Mouse (Mus musculus) forebrain, embryonic 14.5 days (tissue): ENCODE measurements around the gene Als2cr12. TPM values are rescaled to one million over a fixed set of nuclear protein-coding genes. Genes with fewer than 3 reads are reported as not detected.
"Not testable (repeated sequence)": the region's sequence is repeated elsewhere in the genome, so short reads cannot be mapped to it uniquely, and the experiment has no call there.

Experiments used
- ATAC-seq: fragments of 200-750 bp; cut with Nextera tagmentation; 2 replicates; pipeline ENCODE4 v1.8.0; 2017; ENCODE audit warnings: mild to moderate bottlenecking, moderate library complexity
- DNase-seq: peaks from one replicate; pipeline ENCODE4 v3.0.0-alpha.2; 2015; ENCODE audit warnings: low spot score
- H3K27ac ChIP-seq: fragments of 300-500 bp; sonication (generic); 2 replicates; pipeline ENCODE4 v1.5.1; 2014; ENCODE audit warnings: low read depth, mild to moderate bottlenecking, control low read depth, low read length, moderate library complexity
- H3K27me3 ChIP-seq: fragments of 300-500 bp; sonication (generic); replicated peaks from 2 replicates; pipeline ENCODE4 v1.6.1; 2014; ENCODE audit warnings: low read length, control low read depth, mixed read lengths; ENCODE audit not compliant: control insufficient read depth, insufficient read depth
- H3K36me3 ChIP-seq: fragments of 300-500 bp; sonication (generic); 2 replicates; pipeline ENCODE4 v1.6.1; 2014; ENCODE audit warnings: low read length, control low read depth; ENCODE audit not compliant: control insufficient read depth, insufficient read depth
- H3K4me1 ChIP-seq: fragments of 300-500 bp; sonication (generic); 2 replicates; pipeline ENCODE4 v1.6.1; 2014; ENCODE audit warnings: antibody characterized with exemption, low read length, control low read depth; ENCODE audit not compliant: control insufficient read depth, insufficient read depth
- H3K4me2 ChIP-seq: fragments of 300-500 bp; sonication (generic); 2 replicates; pipeline ENCODE4 v1.6.1; 2014; ENCODE audit warnings: mild to moderate bottlenecking, control low read depth, low read length
- H3K4me3 ChIP-seq: fragments of 300-500 bp; sonication (generic); 2 replicates; pipeline ENCODE4 v1.5.1; 2014; ENCODE audit warnings: low read depth, low read length, control low read depth
- H3K9ac ChIP-seq: fragments of 300-500 bp; sonication (generic); 2 replicates; pipeline ENCODE4 v1.6.1; 2014; ENCODE audit warnings: mild to moderate bottlenecking, low read length, control low read depth, moderate library complexity
- H3K9me3 ChIP-seq: fragments of 300-500 bp; sonication (generic); replicated peaks from 2 replicates; pipeline ENCODE4 v1.6.1; 2016; ENCODE audit warnings: low read length, control low read depth, mixed read lengths; ENCODE audit not compliant: control insufficient read depth
- WGBS: fragments of 180-500 bp; shearing (Covaris S2); extraction: QIAGEN DNeasy Blood & Tissue Kit; methylation state at CpG from one replicate; pipeline ENCODE4 v1.1.7; 2014; 5-methylcytosine and 5-hydroxymethylcytosine counted together
- polyA plus RNA-seq: library from polyadenylated mRNA; unstranded; fragments of >200 nt; fragmentation: Nextera tagmentation; extraction: Ambion mirVana; gene quantifications from 2 replicates; pipeline ENCODE4 v1.2.1, GENCODE M21; 2014

Als2cr12 gene
- polyA plus RNA-seq, 1 experiment from 2014 or later = not detected

- 93% methylated on average over 4 of the region's 4 CpGs for WGBS
- no peak for ATAC-seq
- Histone ChIP-seq H3K27me3 (no peaks in the 10 kb centered on the region), H3K4me2 (no peak overlapping the region), H3K9ac (no peak overlapping the region), H3K36me3 (no peaks in the 10 kb centered on the region), H3K27ac (no peak overlapping the region), H3K4me1 (no peaks in the 10 kb centered on the region), H3K4me3 (no peak overlapping the region), H3K9me3 (no peaks in the 10 kb centered on the region)
- DNase-seq = no peak
These were observed 80.6 kb downstream of the Als2cr12 start for GRCm38 (mm10) chr1:58615146-58615545.

- 60% methylated on average over 3 of the region's 3 CpGs for WGBS
- DNase-seq = no peak
- Histone ChIP-seq H3K9me3 (no peaks in the 10 kb centered on the region), H3K27me3 (no peaks in the 10 kb centered on the region), H3K4me1 (no peaks in the 10 kb centered on the region), H3K27ac (no peak overlapping the region), H3K4me2 (no peak overlapping the region), H3K9ac (no peak overlapping the region), H3K36me3 (no peaks in the 10 kb centered on the region), H3K4me3 (no peak overlapping the region)
- ATAC-seq = no peak
These were observed 81.4 kb downstream of the Als2cr12 start for GRCm38 (mm10) chr1:58614424-58614823.

- H3K9ac ChIP-seq = no peak overlapping the region
- H3K4me3 ChIP-seq = no peak overlapping the region
- no peaks in the 10 kb centered on the region for H3K9me3 ChIP-seq
- DNase-seq = no peak
- ATAC-seq = no peak
- no peak overlapping the region for H3K4me2 ChIP-seq
- H3K4me1 ChIP-seq = no peaks in the 10 kb centered on the region
- no peak overlapping the region for H3K27ac ChIP-seq
- no peaks in the 10 kb centered on the region for H3K36me3 ChIP-seq
- H3K27me3 ChIP-seq = no peaks in the 10 kb centered on the region
- 83% methylated on average over 6 of the region's 6 CpGs for WGBS
These were observed 82.0 kb downstream of the Als2cr12 start for GRCm38 (mm10) chr1:58613786-58614185.

- H3K9ac ChIP-seq = no peak overlapping the region
- H3K27me3 ChIP-seq = no peaks in the 10 kb centered on the region
- no peak for ATAC-seq
- no peaks in the 10 kb centered on the region for H3K4me1 ChIP-seq
- no peak overlapping the region for H3K4me3 ChIP-seq
- DNase-seq = no peak
- H3K4me2 ChIP-seq = no peak overlapping the region
- no peak overlapping the region for H3K27ac ChIP-seq
- 50% methylated on average over 1 of the region's 1 CpGs for WGBS
- H3K9me3 ChIP-seq = no peaks in the 10 kb centered on the region
- no peaks in the 10 kb centered on the region for H3K36me3 ChIP-seq
These were observed 85.2 kb downstream of the Als2cr12 start for GRCm38 (mm10) chr1:58610611-58611010.

- Histone ChIP-seq H3K4me3 (no peak overlapping the region), H3K4me1 (no peaks in the 10 kb centered on the region), H3K36me3 (no peaks in the 10 kb centered on the region), H3K9me3 (no peaks in the 10 kb centered on the region), H3K9ac (no peak overlapping the region), H3K27ac (no peak overlapping the region), H3K27me3 (no peaks in the 10 kb centered on the region), H3K4me2 (no peak overlapping the region)
- 93% methylated on average over 1 of the region's 1 CpGs for WGBS
- ATAC-seq = no peak
- no peak for DNase-seq
These were observed 85.6 kb downstream of the Als2cr12 start for GRCm38 (mm10) chr1:58610166-58610565.

GRCm38 (mm10) chr1:58609591-58609990, 86.2 kb downstream of the Als2cr12 start:
- H3K27ac ChIP-seq, H3K27me3 ChIP-seq, H3K4me3 ChIP-seq, H3K4me1 ChIP-seq, DNase-seq, ATAC-seq, H3K4me2 ChIP-seq, H3K9me3 ChIP-seq, H3K9ac ChIP-seq, H3K36me3 ChIP-seq: not testable (repeated sequence)
- 93% methylated on average over 5 of the region's 5 CpGs for WGBS

- Histone ChIP-seq H3K4me1 (no peaks in the 10 kb centered on the region), H3K27me3 (no peaks in the 10 kb centered on the region), H3K27ac (no peak overlapping the region), H3K9ac (no peak overlapping the region), H3K9me3 (no peaks in the 10 kb centered on the region), H3K36me3 (no peaks in the 10 kb centered on the region), H3K4me3 (no peak overlapping the region), H3K4me2 (no peak overlapping the region)
- ATAC-seq = no peak
- DNase-seq = no peak
- 89% methylated on average over 4 of the region's 4 CpGs for WGBS
These were observed 92.1 kb downstream of the Als2cr12 start for GRCm38 (mm10) chr1:58603738-58604137.

GRCm38 (mm10) chr1:58602681-58603080, 93.1 kb downstream of the Als2cr12 start:
- Histone ChIP-seq H3K9me3 (no peaks in the 10 kb centered on the region), H3K4me3 (no peak overlapping the region), H3K4me1 (no peaks in the 10 kb centered on the region), H3K4me2 (no peak overlapping the region), H3K9ac (no peak overlapping the region), H3K27ac (no peak overlapping the region), H3K27me3 (no peaks in the 10 kb centered on the region), H3K36me3 (no peaks in the 10 kb centered on the region)
- DNase-seq (no peak), ATAC-seq (no peak)
- WGBS = 82% methylated on average over 4 of the region's 4 CpGs
